Mouse (Mus musculus) kidney, postnatal 0 days (tissue): Measurements from ENCODE around the gene Clnk. TPM values are rescaled to one million over a fixed set of nuclear protein-coding genes. Genes with fewer than 3 reads are reported as not detected.
A peak's percentile ranks its signal among the peaks of the same experiment; 100 is the strongest.

Experiments
- ATAC-seq: fragments of 200-750 bp; cut with Nextera tagmentation; replicated peaks from 2 replicates; pipeline ENCODE4 v1.8.0; 2017; ENCODE audit warnings: low read depth, moderate number of reproducible peaks, moderate TSS enrichment, moderate library complexity; ENCODE audit not compliant: low FRiP score
- DNase-seq: peaks from one replicate; pipeline ENCODE4 v3.0.0-alpha.2; 2016; ENCODE audit warnings: low spot score
- H3K27ac ChIP-seq: fragments of 300-500 bp; sonication (generic); 2 replicates; pipeline ENCODE4 v1.5.1; 2014; ENCODE audit warnings: mild to moderate bottlenecking
- H3K27me3 ChIP-seq: fragments of 300-500 bp; sonication (generic); 2 replicates; pipeline ENCODE4 v1.6.1; 2014; ENCODE audit warnings: low read length, mixed read lengths; ENCODE audit not compliant: insufficient read depth
- H3K36me3 ChIP-seq: fragments of 300-500 bp; sonication (generic); 2 replicates; pipeline ENCODE4 v1.6.1; 2014; ENCODE audit warnings: low read length, mixed read lengths; ENCODE audit not compliant: insufficient read depth
- H3K4me1 ChIP-seq: fragments of 300-500 bp; sonication (generic); replicated peaks from 2 replicates; pipeline ENCODE4 v1.6.1; 2014; ENCODE audit warnings: antibody characterized with exemption, low read length, mixed read lengths; ENCODE audit not compliant: insufficient read depth
- H3K4me2 ChIP-seq: fragments of 300-500 bp; sonication (generic); 2 replicates; pipeline ENCODE4 v1.6.1; 2014; ENCODE audit warnings: mild to moderate bottlenecking, low read length, moderate library complexity, mixed read lengths
- H3K4me3 ChIP-seq: fragments of 300-500 bp; sonication (generic); replicated peaks from 2 replicates; pipeline ENCODE4 v1.5.1; 2014; ENCODE audit warnings: low read depth, low read length
- H3K9ac ChIP-seq: fragments of 300-500 bp; sonication (generic); 2 replicates; pipeline ENCODE4 v1.6.1; 2014; ENCODE audit warnings: low read depth, low read length
- H3K9me3 ChIP-seq: fragments of 300-500 bp; sonication (generic); replicated peaks from 2 replicates; pipeline ENCODE4 v1.6.1; 2016; ENCODE audit warnings: low read length, inconsistent platforms, mixed read lengths
- CTCF ChIP-seq: IDR thresholded peaks from 2 replicates; pipeline ENCODE4 v1.5.1; 2016; ENCODE audit warnings: antibody characterized with exemption, low read depth, mild to moderate bottlenecking, moderate library complexity
- WGBS: fragments of 180-500 bp; shearing (Covaris S2); extraction: QIAGEN DNeasy Blood & Tissue Kit; methylation state at CpG from one replicate; pipeline ENCODE4 v1.1.7; 2014; 5-methylcytosine and 5-hydroxymethylcytosine counted together
- polyA plus RNA-seq: library from polyadenylated mRNA; unstranded; fragments of >200 nt; fragmentation: Nextera tagmentation; extraction: Ambion mirVana; gene quantifications from 2 replicates; pipeline ENCODE4 v1.2.1, GENCODE M21; 2015

Clnk gene
- polyA plus RNA-seq, 1 experiment from 2014 or later: not detected

DNA sequence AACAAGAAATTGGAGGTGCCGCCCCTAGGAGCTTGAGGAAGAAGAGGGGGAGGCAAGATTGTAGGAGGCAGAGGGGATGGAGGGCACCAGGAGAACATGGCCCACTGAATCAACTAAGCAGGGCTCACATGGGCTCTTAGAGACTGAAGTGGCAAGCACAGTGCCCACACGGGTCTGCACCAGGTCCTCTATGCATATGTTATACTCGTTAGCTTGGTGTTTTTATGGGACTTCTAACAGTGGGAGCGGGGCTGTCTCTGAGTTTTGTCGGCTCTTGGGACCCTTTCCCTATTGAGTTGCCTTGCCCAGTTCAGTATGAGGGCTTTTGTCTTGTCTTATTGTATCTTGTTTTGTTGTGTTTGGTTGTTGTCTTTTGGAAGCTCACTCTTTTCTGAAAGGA lies 50.0 kb downstream of the Clnk start:
- H3K27ac ChIP-seq: no peak overlapping the region
- no peaks in the 10 kb centered on the region for H3K4me1 ChIP-seq
- no peak overlapping the region for H3K4me3 ChIP-seq
- 66% methylated on average over 5 of the region's 5 CpGs for WGBS
- no peak overlapping the region for H3K9ac ChIP-seq
- no peak for ATAC-seq
- H3K9me3 ChIP-seq: no peaks in the 10 kb centered on the region
- TF ChIP-seq CTCF: no peak
- DNase-seq: no peak
- no peak overlapping the region for H3K4me2 ChIP-seq
- no peaks in the 10 kb centered on the region for H3K36me3 ChIP-seq
- no peaks in the 10 kb centered on the region for H3K27me3 ChIP-seq

DNA sequence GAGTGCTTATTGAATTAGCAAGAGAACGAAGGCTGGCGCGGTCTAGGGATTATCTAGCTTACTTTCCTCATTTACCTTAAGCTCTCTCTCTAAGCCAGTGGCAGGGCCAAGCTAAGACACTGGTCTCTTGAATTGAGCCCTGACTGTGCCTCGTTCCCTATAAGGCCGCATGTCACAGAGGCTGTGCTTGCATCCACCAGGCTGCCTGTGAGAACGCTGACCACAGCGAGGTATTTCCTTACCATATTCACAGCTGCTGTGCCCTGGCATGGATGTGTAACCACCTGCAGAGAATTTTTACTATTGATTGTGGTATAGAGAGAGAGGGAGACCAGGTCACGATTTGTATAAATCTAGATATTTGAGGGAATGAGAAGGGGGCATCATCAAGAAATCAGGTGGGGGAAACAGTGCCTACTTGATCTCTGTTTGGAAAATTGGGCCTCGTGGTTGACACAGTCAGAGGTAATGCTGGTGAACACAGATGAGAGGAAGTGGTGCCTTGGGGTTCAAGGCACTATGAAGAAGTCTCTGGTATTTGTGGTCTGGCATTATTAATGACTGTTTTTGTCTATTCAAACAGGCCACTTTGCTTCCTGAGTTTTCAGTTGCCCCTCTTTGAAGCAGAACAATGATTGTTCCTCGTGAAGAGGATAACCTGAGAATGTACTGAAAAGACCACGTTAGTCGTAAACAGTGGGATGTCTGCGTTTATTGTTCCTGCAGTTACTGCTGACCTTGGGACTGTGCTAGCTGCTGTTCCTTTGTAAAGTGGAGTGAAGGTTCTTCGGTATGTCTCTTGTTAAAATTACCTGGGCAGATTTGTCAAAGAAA lies 52.3 kb downstream of the Clnk start:
- no peak overlapping the region for H3K4me3 ChIP-seq
- TF ChIP-seq CTCF: no peak
- H3K36me3 ChIP-seq: no peaks in the 10 kb centered on the region
- 61% methylated on average over 14 of the region's 14 CpGs for WGBS
- no peak overlapping the region for H3K4me2 ChIP-seq
- no peaks in the 10 kb centered on the region for H3K27me3 ChIP-seq
- no peaks in the 10 kb centered on the region for H3K9me3 ChIP-seq
- H3K9ac ChIP-seq: no peak overlapping the region
- DNase-seq (no peak), ATAC-seq (no peak)
- no peak overlapping the region for H3K27ac ChIP-seq
- H3K4me1 ChIP-seq: no peaks in the 10 kb centered on the region

DNA sequence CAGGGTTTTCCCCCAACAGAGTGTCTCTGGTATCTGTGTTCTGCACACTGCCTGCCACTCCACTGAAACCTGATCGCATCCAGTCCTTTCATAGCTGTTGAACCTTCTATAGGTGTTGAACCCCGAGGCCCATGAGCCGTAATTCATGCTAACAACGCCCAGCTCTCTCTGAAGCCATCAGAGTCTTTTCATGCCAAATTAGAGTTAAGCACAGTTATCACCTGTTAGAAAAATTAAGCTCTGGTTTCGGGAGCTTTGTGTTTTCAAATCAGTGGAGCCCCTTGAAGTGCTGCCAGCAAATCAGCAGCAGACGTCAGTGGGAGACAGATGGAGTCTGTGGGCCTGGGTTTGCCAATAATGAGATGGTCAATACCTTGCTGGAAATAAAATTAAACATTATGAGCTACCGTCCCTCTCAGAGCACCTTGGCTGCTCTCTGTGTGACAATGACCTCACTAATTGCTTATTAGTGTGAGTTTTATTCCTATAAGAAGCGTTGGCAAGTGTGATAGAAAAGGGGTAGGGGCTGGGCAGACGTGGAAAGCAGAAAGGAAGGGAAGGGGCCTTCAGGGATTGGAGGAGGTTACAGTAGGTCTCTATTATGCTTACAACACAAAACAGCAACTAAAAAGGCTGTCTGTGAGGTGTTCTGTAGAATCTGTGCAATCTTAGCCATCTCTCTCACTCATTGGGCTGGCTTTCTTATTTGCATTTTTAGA lies 63.1 kb downstream of the Clnk start:
- no peak for ATAC-seq
- Histone ChIP-seq H3K27ac (no peak overlapping the region), H3K9ac (no peak overlapping the region), H3K9me3 (no peaks in the 10 kb centered on the region), H3K4me1 (no peaks in the 10 kb centered on the region; the same call in 1 of the 2 replicates), H3K4me2 (no peak overlapping the region), H3K36me3 (no peaks in the 10 kb centered on the region), H3K27me3 (no peaks in the 10 kb centered on the region), H3K4me3 (no peak overlapping the region)
- TF ChIP-seq CTCF: no peak
- 31% methylated on average over 9 of the region's 9 CpGs for WGBS
- no peak for DNase-seq

DNA sequence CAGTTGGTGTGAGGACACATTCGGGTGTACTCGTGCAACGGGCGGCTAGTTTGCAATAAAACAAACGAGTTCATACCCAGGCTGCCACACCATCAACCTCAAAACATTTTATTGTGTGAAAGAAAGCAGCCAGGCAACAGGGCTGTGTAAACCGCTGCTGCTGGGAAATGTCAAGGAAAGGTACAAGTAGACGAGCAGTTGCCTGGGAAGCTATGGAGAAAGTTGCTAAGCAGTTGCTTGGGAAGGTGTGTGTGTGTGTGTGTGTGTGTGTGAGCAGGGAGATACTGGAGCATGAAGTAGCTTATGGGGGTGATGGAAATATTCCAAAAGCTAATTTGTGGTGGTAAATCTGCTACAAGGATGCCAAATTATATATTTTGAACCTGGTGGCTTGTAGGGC lies 63.7 kb downstream of the Clnk start:
- Histone ChIP-seq H3K27me3 (no peaks in the 10 kb centered on the region), H3K36me3 (no peaks in the 10 kb centered on the region), H3K4me2 (peak overlapping the region; percentile 41), H3K27ac (no peak overlapping the region), H3K9ac (no peak overlapping the region), H3K9me3 (no peaks in the 10 kb centered on the region), H3K4me1 (no peaks in the 10 kb centered on the region; the same call in 1 of the 2 replicates), H3K4me3 (no peak overlapping the region)
- no peak for ATAC-seq
- TF ChIP-seq CTCF: no peak
- no peak for DNase-seq
- 18% methylated on average over 7 of the region's 7 CpGs for WGBS

DNA sequence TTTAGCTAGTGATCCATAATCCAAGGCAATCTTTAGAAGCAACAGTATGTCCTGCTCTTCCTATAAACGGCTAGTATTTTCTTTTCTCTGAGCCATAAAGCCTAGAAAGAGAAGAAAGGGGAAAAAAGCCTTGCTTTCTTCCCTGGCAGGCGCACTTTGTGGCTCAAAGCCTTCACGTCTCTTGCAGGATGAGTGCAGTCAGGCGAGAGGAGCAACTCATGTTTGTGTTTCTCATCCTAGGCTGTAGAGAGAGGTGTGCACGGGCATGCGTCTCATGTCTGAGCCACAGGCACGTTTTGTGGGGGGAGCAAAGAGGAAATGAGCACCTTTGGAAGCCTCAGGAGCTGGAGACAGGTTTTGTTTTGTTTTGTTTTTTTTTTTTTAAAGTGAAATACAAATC lies 64.2 kb downstream of the Clnk start:
- H3K9me3 ChIP-seq: no peaks in the 10 kb centered on the region
- no peak overlapping the region for H3K9ac ChIP-seq
- ATAC-seq (no peak), DNase-seq (no peak)
- H3K4me2 ChIP-seq: peak overlapping the region; percentile 41
- no peak for TF ChIP-seq CTCF
- no peaks in the 10 kb centered on the region for H3K36me3 ChIP-seq
- H3K4me3 ChIP-seq: no peak overlapping the region
- H3K27me3 ChIP-seq: no peaks in the 10 kb centered on the region
- 15% methylated on average over 7 of the region's 7 CpGs for WGBS
- no peak overlapping the region for H3K27ac ChIP-seq
- H3K4me1 ChIP-seq: no peaks in the 10 kb centered on the region; the same call in 1 of the 2 replicates

DNA sequence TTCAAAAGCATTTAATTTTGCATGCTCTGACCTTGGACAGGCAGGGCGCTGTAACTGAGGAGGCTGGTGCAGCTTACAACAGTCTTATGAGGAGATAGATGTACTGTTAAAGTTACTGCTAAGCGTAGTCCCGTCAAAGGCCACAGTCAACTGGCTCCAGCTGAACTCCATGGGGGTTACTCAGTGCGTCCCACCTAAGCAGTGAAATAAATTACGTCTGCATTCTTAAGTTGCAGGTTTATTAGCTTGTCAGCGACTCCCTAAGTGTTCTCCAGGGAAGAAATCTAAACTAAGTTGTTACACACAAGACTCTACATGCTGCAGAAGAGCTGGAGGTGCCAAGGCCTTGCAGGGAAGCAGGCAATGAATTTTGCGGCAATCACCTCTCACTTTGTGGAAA lies 77.7 kb downstream of the Clnk start:
- H3K27ac ChIP-seq: no peak overlapping the region
- H3K4me3 ChIP-seq: no peak overlapping the region
- no peak for TF ChIP-seq CTCF
- DNase-seq: peak; percentile 81
- H3K27me3 ChIP-seq: no peaks in the 10 kb centered on the region
- no peak overlapping the region for H3K4me2 ChIP-seq
- WGBS: 30% methylated on average over 7 of the region's 7 CpGs
- no peaks in the 10 kb centered on the region for H3K9me3 ChIP-seq
- H3K9ac ChIP-seq: no peak overlapping the region
- no peaks in the 10 kb centered on the region for H3K4me1 ChIP-seq
- peak; percentile 29; the same call in 1 of the 2 replicates for ATAC-seq
- H3K36me3 ChIP-seq: no peaks in the 10 kb centered on the region
